Mouse (Mus musculus) heart, embryonic 12.5 days (tissue): ENCODE data around the gene 4930556J24Rik. TPM values are rescaled to one million over a fixed set of nuclear protein-coding genes. Genes with fewer than 3 reads are reported as not detected.

Experiments
- ATAC-seq: fragments of 200-750 bp; cut with Nextera tagmentation; 2 replicates; pipeline ENCODE4 v1.8.0; 2017; ENCODE audit warnings: moderate TSS enrichment, moderate library complexity; ENCODE audit not compliant: insufficient number of reproducible peaks, low FRiP score
- H3K27ac ChIP-seq: fragments of 300-500 bp; sonication (generic); 2 replicates; pipeline ENCODE4 v1.5.1; 2016; ENCODE audit warnings: mild to moderate bottlenecking, moderate library complexity; ENCODE audit not compliant: poor library complexity, severe bottlenecking
- H3K27me3 ChIP-seq: fragments of 300-500 bp; sonication (generic); replicated peaks from 2 replicates; pipeline ENCODE4 v1.6.1; 2016; ENCODE audit warnings: mild to moderate bottlenecking, moderate library complexity
- H3K36me3 ChIP-seq: fragments of 300-500 bp; sonication (generic); 2 replicates; pipeline ENCODE4 v1.6.1; 2016; ENCODE audit warnings: mild to moderate bottlenecking, moderate library complexity
- H3K4me1 ChIP-seq: fragments of 300-500 bp; sonication (generic); replicated peaks from 2 replicates; pipeline ENCODE4 v1.6.1; 2016; ENCODE audit warnings: mild to moderate bottlenecking
- H3K4me2 ChIP-seq: fragments of 300-500 bp; sonication (generic); 2 replicates; pipeline ENCODE4 v1.6.1; 2016; ENCODE audit warnings: mild to moderate bottlenecking, moderate library complexity
- H3K4me3 ChIP-seq: fragments of 300-500 bp; sonication (generic); 2 replicates; pipeline ENCODE4 v1.5.1; 2016; ENCODE audit warnings: mild to moderate bottlenecking
- H3K9ac ChIP-seq: fragments of 300-500 bp; sonication (generic); 2 replicates; pipeline ENCODE4 v1.6.1; 2016; ENCODE audit warnings: mild to moderate bottlenecking, moderate library complexity
- H3K9me3 ChIP-seq: fragments of 300-500 bp; sonication (generic); replicated peaks from 2 replicates; pipeline ENCODE4 v1.6.1; 2016; ENCODE audit warnings: mild to moderate bottlenecking, moderate library complexity
- WGBS: fragments of 180-500 bp; shearing (Covaris S2); methylation state at CpG from one replicate; pipeline ENCODE4 v1.1.7; 2016; 5-methylcytosine and 5-hydroxymethylcytosine counted together
- polyA plus RNA-seq: library from polyadenylated mRNA; unstranded; fragments of >200 nt; fragmentation: Nextera tagmentation; extraction: Ambion mirVana; gene quantifications from 2 replicates; pipeline ENCODE4 v1.2.1, GENCODE M21; 2016

Gene 4930556J24Rik
- polyA plus RNA-seq, 1 experiment from 2014 or later = not detected

GRCm38 (mm10) chr11:3941371-3941770 lies 35.2 kb downstream of the 4930556J24Rik start:
- H3K4me3 ChIP-seq = no peak overlapping the region
- H3K27ac ChIP-seq = no peak overlapping the region
- no peaks in the 10 kb centered on the region for H3K4me1 ChIP-seq
- no peaks in the 10 kb centered on the region for H3K36me3 ChIP-seq
- peaks cover 3% of the 10 kb centered on the region for H3K27me3 ChIP-seq
- H3K9ac ChIP-seq = no peak overlapping the region
- no peaks in the 10 kb centered on the region for H3K9me3 ChIP-seq
- H3K4me2 ChIP-seq = no peak overlapping the region
- 77% methylated on average over 7 of the region's 7 CpGs for WGBS
- ATAC-seq = no peak

- H3K27ac ChIP-seq = no peak overlapping the region
- no peak overlapping the region for H3K9ac ChIP-seq
- no peaks in the 10 kb centered on the region for H3K9me3 ChIP-seq
- H3K4me3 ChIP-seq = no peak overlapping the region
- H3K4me2 ChIP-seq = no peak overlapping the region
- 75% methylated on average over 13 of the region's 13 CpGs for WGBS
- no peaks in the 10 kb centered on the region for H3K27me3 ChIP-seq
- peaks cover 3% of the 10 kb centered on the region for H3K4me1 ChIP-seq
- ATAC-seq = no peak
- H3K36me3 ChIP-seq = no peaks in the 10 kb centered on the region
Observed at GRCm38 (mm10) chr11:3937321-3937874, 39.2 kb downstream of the 4930556J24Rik start.

DNA sequence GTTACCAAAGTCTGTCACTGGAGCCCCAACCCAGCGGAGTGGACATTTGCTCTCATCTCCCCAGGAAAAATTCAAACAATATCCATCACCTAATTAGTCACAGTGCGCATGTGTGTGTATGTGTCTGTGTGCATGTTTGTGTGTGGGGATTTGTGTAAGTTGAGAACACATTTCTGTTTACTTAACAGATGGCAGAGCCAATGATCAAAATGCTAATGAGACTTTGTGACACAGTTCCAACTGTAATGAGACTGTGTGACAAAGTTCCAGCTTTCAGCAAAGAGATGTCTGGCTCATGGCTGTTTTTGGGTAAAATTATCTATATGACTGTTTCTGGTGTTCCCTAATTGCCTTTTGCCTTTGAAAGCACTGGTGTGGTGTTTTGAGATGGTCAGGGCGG lies 40.3 kb downstream of the 4930556J24Rik start:
- no peak for ATAC-seq
- WGBS = 85% methylated on average over 3 of the region's 3 CpGs
- H3K4me1 ChIP-seq = peaks cover 3% of the 10 kb centered on the region

GRCm38 (mm10) chr11:3935135-3935534 lies 41.4 kb downstream of the 4930556J24Rik start:
- H3K9ac ChIP-seq = no peak overlapping the region
- H3K36me3 ChIP-seq = no peaks in the 10 kb centered on the region
- no peaks in the 10 kb centered on the region for H3K9me3 ChIP-seq
- no peak overlapping the region for H3K4me2 ChIP-seq
- H3K27ac ChIP-seq = no peak overlapping the region
- H3K4me3 ChIP-seq = no peak overlapping the region
- H3K4me1 ChIP-seq = peaks cover 15% of the 10 kb centered on the region
- 56% methylated on average over 4 of the region's 4 CpGs for WGBS
- H3K27me3 ChIP-seq = no peaks in the 10 kb centered on the region
- no peak for ATAC-seq

More for the DNA sequence above, 40.3 kb downstream of the 4930556J24Rik start:
- no peaks in the 10 kb centered on the region for H3K36me3 ChIP-seq
- H3K9ac ChIP-seq = no peak overlapping the region
- H3K4me2 ChIP-seq = no peak overlapping the region
- H3K27me3 ChIP-seq = no peaks in the 10 kb centered on the region
- no peaks in the 10 kb centered on the region for H3K9me3 ChIP-seq
- no peak overlapping the region for H3K4me3 ChIP-seq
- H3K27ac ChIP-seq = no peak overlapping the region

- Histone ChIP-seq H3K36me3 (peaks cover 5% of the 10 kb centered on the region; the same call in 1 of the 2 replicates), H3K4me3 (no peak overlapping the region), H3K27me3 (no peaks in the 10 kb centered on the region), H3K4me1 (peaks cover 19% of the 10 kb centered on the region), H3K27ac (no peak overlapping the region), H3K9ac (no peak overlapping the region), H3K4me2 (no peak overlapping the region), H3K9me3 (no peaks in the 10 kb centered on the region)
- ATAC-seq = no peak
- WGBS = 87% methylated on average over 9 of the region's 9 CpGs
Observed at GRCm38 (mm10) chr11:3933756-3934285, 42.8 kb downstream of the 4930556J24Rik start.

- ATAC-seq = peak; percentile 93
- Histone ChIP-seq H3K4me2 (peak within 1 kb of the TSS; percentile 83), H3K27me3 (no peaks in the 10 kb centered on the region), H3K4me1 (peaks cover 19% of the 10 kb centered on the region), H3K4me3 (peak within 1 kb of the TSS; percentile 70), H3K36me3 (peaks cover 19% of the 10 kb centered on the region), H3K9ac (peak within 1 kb of the TSS; percentile 80), H3K27ac (peak within 1 kb of the TSS; percentile 67), H3K9me3 (no peaks in the 10 kb centered on the region)
- WGBS = under 1% methylated on average over 25 of the region's 26 CpGs
Observed at GRCm38 (mm10) chr11:3931511-3932211, 44.9 kb downstream of the 4930556J24Rik start, which contains the start of gene Tcn2. Gene Tcn2, minus strand, starts transcription at chr11:3932159.

- no peak overlapping the region for H3K27ac ChIP-seq
- peaks cover 25% of the 10 kb centered on the region for H3K36me3 ChIP-seq
- no peaks in the 10 kb centered on the region for H3K9me3 ChIP-seq
- no peaks in the 10 kb centered on the region for H3K27me3 ChIP-seq
- H3K4me2 ChIP-seq = peak overlapping the region; percentile 83
- peak overlapping the region; percentile 70 for H3K4me3 ChIP-seq
- no peak for ATAC-seq
- H3K4me1 ChIP-seq = peaks cover 19% of the 10 kb centered on the region
- peak overlapping the region; percentile 80 for H3K9ac ChIP-seq
- 41% methylated on average over 6 of the region's 6 CpGs for WGBS
Observed at GRCm38 (mm10) chr11:3930931-3931330, 45.6 kb downstream of the 4930556J24Rik start.

GRCm38 (mm10) chr11:3930019-3930418 lies 46.6 kb downstream of the 4930556J24Rik start:
- Histone ChIP-seq H3K9ac (no peak overlapping the region), H3K27ac (no peak overlapping the region), H3K4me2 (no peak overlapping the region; the same call in 1 of the 2 replicates), H3K27me3 (no peaks in the 10 kb centered on the region), H3K4me1 (peaks cover 19% of the 10 kb centered on the region), H3K36me3 (peaks cover 34% of the 10 kb centered on the region), H3K9me3 (no peaks in the 10 kb centered on the region), H3K4me3 (no peak overlapping the region)
- ATAC-seq = no peak
- WGBS = 77% methylated on average over 4 of the region's 4 CpGs

- H3K9me3 ChIP-seq = no peaks in the 10 kb centered on the region
- no peak overlapping the region for H3K9ac ChIP-seq
- WGBS = 87% methylated on average over 10 of the region's 10 CpGs
- H3K4me1 ChIP-seq = peaks cover 11% of the 10 kb centered on the region
- no peaks in the 10 kb centered on the region for H3K27me3 ChIP-seq
- peaks cover 61% of the 10 kb centered on the region for H3K36me3 ChIP-seq
- no peak overlapping the region for H3K4me2 ChIP-seq
- no peak overlapping the region for H3K4me3 ChIP-seq
- no peak overlapping the region for H3K27ac ChIP-seq
- ATAC-seq = no peak
Observed at GRCm38 (mm10) chr11:3925916-3926315, 50.7 kb downstream of the 4930556J24Rik start.

DNA sequence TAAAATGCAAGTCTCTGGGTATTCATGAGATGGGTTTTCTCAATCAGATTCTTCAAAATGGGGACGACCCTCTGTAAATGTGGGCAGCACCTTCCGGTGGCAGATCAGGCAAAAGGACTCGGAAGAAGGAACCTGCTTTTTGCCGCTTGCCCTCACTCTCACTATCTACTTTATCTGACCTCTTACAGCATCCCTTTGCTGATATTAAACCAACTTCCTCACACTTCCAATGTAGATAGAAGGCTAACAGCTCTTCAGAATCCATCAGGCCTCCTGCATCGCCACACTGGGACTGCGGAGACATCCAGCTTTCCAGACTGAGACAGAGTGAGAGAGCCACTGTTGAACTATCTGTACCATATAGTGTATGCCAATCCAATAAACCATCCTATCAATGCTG lies 53.8 kb downstream of the 4930556J24Rik start:
- no peak for ATAC-seq
- peaks cover 63% of the 10 kb centered on the region for H3K36me3 ChIP-seq

DNA sequence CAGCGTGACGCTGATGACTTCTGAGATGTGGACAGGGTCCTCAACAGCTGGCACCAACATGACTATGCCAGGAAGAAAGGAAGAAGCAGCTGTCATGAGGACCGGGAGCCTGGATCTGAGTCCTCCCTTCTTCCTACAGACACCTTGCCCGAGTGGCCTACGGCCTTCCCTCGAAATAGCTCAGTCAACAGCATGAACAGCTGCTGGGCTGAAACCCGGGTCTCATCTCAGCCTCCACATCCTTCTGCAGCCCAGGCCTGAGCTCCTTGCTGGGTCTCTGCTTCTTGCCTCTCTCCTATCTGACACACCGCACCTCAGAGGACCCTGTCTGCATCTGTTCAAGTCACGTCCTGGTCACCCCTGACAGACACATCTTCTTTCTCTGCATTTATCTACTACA lies 54.5 kb downstream of the 4930556J24Rik start:
- H3K9ac ChIP-seq = no peak overlapping the region
- no peak overlapping the region for H3K4me2 ChIP-seq
- H3K9me3 ChIP-seq = no peaks in the 10 kb centered on the region
- no peaks in the 10 kb centered on the region for H3K4me1 ChIP-seq
- H3K4me3 ChIP-seq = no peak overlapping the region
- peaks cover 63% of the 10 kb centered on the region for H3K36me3 ChIP-seq
- H3K27ac ChIP-seq = no peak overlapping the region
- H3K27me3 ChIP-seq = no peaks in the 10 kb centered on the region
- 94% methylated on average over 9 of the region's 9 CpGs for WGBS
- no peak for ATAC-seq

More for the DNA sequence above, 53.8 kb downstream of the 4930556J24Rik start:
- Histone ChIP-seq H3K27ac (no peak overlapping the region), H3K4me1 (no peaks in the 10 kb centered on the region), H3K4me3 (no peak overlapping the region), H3K9me3 (no peaks in the 10 kb centered on the region), H3K9ac (no peak overlapping the region), H3K27me3 (no peaks in the 10 kb centered on the region), H3K4me2 (no peak overlapping the region)
- WGBS = 83% methylated on average over 6 of the region's 6 CpGs
